Mouse (Mus musculus): ENCODE measurements around the gene Irf5.
A peak's percentile ranks its signal among the peaks of the same experiment; 100 is the strongest.
"Not testable (repeated sequence)": the region's sequence is repeated elsewhere in the genome, so short reads cannot be mapped to it uniquely, and the experiment has no call there.

Gene Irf5

DNA sequence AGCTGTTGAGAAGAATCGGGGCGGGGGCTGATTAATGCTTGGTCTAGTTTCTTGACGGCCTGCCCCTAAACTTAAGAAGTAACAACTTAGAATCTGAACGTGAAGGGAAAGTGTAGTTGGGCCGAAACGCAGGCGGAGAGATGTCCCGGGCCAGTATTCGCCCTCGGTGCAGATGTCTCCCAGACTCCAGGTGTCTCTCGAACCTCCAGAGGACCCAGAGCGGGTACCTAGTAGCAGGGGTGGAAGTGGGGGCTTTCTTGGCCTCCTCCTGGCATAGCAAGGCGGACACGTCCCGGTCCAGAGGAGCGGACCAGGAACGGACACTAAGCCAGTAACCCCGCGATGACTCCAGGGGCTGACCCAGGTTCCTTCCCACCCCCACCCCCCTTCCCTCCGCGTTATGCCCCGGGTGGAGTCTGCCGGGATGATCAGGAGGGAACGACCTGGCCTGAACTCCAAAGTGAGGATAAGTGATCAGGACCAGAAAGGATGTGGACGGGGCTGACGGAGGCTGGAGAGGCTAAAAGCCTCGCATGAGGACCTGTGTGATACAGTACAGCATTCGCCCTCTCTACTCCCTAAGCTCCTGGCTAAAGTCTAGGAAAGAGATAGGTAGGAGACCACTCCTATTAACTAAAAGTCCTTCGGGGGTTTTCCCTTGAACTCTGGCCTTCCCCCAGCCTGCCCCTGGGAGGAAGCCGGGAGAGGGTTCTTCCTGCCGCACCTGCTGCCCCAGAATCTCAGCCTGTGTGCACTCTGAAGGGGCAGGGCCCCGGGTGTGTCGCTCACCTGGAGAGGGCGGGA is 1.1 kb downstream of the Irf5 start:
- no peak for DNase-seq (ENCODE audit: low spot score)

DNA sequence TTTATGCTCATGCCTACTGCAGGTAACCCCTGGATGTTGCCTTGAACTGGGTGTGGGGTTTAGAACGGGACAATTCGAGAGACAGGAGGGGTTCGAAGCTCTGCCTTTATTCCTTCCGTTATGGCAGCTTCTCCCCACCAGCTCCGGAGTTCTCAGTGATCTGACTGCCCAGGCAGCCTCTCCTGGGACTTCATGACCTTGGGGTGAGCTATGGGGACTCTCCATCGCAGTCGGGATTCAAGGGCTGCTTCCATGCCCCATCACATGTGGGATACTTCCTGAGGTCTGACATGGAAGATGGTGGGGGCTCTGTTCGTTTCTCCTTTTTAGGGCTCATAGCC is 1.7 kb downstream of the Irf5 start:
- no peak for DNase-seq (ENCODE audit: low spot score)

DNA sequence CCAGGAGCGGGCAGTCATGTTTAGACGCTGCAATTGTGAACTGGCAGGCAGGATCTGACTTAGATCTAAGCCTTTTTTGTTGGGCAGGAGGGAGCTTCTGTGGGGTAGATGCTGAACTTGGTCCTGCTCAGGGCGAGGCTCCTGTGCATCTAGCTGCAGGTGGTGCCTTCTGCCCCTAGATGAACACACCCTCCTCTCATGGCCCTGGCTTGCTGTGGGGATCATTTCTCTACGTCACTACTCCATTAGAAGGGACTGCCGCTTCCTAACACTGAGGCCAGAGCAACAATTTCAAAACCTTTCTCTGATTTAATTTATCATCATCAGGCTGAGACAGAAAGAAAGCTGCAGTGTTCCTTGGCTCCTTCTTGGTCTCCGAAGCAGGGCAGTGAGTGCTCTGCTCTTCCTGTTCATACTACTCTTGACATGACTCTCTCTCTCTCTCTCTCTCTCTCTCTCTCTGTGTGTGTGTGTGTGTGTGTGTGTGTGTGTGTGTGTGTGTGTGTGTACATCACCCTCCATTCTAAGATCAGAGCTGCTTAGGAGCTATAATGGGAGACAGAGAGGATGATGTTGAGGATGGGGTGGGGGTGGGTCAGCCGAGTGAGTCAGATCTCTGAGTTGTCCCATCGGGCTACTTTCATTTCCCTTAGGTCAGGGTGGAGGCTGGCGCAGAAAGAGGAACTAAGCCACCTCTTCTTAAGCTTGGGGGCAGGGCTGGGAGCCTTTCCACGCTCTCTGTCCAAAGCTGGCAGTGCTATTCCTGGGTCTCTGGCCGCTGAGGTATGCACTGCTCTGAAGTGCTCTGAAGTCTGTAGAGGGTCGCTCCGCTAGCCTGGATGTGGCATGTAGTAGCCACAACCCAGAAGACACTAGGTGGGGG is 2.4 kb downstream of the Irf5 start:
- DNase-seq (ENCODE audit: low spot score): no peak

DNA sequence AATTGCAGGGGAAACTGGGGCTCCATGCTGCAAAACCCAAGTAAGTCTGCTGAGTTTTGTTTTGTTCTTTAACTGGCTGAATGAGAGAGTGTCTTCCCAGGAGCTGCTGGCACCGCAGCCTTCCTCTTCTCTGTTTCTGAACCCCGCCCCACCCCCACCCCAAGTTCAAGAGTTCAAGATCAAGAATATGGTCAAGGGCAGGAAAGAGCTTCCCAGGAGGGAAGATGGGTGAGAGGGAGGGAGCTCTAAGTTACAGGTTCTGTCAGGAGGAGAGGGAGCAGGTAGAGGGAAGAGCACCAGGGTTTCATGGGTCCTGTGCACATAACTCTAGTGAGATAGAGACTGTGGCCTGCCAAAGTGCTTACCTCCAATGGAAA is 3.0 kb downstream of the Irf5 start:
- no peak for DNase-seq (ENCODE audit: low spot score)

DNA sequence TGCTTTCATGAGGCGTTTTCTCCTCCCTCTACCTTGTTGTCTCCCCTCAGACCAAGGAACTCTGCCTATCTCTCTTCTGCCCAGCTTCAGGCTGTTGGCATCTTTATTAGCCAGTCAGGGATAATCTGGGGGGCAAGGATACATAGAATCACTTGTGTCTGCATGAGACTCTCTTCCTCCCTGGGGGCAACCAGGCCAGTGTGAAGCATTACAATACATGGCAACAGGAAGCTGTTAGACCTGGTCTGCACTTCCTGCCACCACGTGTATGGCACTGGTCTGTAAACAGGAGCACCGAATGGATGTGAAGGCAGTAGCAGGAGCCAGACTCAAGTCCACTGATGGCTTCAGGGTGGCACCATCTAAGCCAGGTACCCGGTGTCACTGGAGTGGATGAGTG is 3.6 kb downstream of the Irf5 start:
- DNase-seq (ENCODE audit: low spot score): no peak

DNA sequence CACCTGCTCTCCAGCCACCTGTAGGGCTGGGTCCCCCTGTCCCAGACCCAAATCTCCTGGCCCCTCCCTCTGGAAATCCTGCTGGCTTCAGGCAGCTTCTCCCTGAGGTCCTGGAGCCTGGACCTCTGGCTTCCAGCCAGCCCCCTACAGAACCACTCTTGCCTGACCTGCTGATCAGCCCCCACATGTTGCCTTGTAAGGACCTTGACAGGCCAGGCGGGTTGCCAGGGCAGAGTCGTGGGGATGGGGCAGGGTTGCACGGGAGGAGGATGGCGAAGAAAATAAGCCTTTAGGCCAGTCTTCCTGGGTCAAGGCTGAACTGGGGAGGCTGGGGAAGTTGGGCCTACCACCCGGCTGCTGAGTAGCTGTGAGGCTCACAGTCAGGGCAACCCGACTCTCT is 8.9 kb downstream of the Irf5 start:
- DNase-seq (ENCODE audit: low spot score): peak; percentile 87

DNA sequence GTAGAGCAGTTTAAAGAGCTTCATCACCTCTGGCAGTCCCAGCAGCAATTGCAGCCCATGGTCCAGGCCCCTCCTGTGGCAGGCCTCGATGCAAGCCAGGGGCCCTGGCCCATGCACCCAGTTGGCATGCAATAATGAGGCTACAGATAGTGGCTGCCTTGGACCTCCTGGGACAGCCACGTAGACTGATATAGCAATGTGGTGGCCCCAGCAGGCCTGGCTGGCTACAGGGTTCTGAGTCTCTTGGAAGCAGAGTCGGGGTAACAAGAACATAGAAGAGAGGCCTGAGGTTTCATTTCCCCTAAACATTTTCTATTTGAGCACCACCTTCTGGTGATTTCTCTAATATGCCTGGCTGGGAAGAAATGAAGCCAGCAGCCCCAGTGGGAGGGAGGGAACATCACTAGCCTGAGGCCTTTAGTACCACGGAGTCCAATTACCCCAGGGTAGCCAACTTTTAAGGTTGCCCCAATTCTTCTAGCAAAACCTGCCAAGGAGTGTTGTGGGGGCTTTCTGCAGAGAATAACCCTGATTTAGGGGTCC is 10.3 kb downstream of the Irf5 start:
- DNase-seq (ENCODE audit: low spot score): no peak

DNA sequence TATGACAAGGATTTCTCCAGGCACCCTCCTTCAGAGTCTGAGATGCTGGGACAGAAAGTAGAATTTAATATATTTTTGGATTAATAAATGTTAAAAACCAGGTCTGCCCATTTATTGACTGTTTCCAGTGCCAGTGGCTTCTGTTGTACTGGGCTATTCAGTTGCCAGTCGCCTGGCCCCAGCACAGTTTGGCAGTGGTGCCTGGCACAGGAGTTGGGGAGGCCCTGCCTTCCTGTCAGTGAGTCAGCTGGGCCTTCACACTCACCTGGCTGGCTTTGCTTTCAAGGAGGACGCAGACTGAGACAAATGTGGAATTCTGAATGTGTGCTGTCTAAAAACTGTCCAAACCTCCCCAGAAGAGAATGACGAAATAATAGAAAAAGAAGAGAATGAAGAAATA is 10.8 kb downstream of the Irf5 start:
- DNase-seq (ENCODE audit: low spot score): no peak

DNA sequence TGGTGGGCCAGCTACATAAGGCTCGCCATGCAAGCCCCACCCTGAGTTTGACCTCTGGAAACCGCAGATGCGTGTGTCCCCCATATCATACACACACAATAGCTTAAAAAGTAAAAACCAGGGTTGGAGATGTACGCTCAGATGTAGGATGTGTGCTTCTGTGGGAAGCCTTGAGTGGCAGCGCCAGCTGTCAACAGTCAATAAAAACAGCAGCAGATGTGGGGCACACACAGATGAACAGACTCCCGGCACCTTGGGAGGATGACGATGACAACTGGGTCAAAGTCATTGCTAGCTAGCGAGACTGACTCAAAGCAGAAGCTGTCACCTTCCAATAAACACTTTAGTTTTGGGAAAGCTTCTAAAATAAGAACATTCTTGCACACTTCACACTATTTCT is 13.1 kb downstream of the Irf5 start:
- no peak for DNase-seq (ENCODE audit: low spot score)

DNA sequence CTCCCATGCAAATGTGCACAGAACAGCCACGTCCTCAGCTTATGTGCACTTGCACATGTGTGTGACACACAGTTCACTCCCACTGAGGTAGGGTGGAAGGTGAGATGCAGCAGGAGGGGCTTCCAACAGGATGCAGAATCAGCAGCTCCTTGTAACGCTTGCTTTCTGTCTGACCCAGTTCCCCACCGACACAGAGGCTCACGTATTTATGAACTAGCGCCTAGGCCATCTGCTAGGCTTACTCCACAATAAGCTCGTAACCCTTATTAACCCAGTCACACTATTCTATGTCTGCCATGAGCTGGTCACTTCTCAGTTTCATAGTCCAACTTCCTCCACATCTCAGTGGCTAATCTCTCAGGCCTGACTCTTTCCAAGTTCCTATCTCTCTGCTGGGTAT is 13.8 kb downstream of the Irf5 start:
- DNase-seq (ENCODE audit: low spot score): no peak

DNA sequence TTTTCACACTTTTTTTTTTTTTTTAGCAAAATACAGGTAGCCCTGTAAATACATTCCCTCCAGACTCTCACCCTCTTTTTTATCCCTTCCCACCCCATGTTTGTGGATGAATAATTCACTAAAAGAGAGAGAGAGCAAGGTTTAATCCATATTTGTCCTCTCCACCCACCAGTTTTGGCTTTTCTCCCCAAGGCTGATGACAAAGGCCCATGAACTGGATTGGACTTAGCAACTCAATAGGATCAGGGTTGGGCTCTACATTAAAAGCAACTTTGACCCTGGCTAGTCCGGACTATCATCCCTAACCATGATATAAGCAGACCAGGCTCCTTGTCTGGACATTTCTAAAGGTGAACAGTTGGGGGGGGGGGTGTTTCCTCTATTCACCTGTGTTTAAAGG is 14.5 kb downstream of the Irf5 start:
- DNase-seq (ENCODE audit: low spot score): no peak

DNA sequence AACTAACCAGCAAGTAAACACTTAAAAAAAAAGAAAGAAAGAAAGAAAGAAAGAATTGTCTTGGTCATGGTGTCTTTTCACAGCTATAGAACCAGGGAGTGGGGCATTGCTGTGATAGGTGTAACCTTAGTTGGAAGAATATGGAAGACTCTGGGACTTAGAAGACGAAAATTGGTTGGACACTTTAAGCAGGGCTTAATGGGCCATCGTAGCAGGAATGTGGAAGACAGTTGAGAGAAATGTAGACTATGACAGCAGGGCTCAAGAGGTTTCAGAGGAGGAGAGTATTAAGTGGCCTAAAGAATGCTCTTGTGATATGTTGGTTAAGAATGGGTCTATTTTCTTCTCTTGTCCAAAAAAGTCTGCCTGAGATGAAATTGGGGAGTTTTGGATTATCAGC is 19.2 kb downstream of the Irf5 start:
- no peak for DNase-seq (ENCODE audit: low spot score)

DNA sequence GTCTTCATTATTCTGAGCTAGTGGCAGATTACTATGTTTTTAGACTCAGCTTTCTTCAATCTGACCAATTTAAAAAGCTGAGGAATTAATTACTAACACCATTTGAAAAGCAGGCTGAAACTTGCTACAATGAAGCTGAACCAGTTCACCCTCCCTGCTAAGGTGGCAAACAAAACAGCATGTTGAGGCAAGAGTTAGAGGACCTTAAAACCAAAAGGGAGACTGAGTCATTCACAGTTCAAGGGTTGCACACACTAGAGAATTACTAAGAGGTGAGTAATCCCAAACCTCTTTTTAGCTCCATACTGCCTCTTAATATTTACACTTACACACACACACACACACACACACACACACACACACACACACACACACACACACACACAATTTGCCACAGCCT is 21.2 kb downstream of the Irf5 start:
- no peak for DNase-seq (ENCODE audit: low spot score)

DNA sequence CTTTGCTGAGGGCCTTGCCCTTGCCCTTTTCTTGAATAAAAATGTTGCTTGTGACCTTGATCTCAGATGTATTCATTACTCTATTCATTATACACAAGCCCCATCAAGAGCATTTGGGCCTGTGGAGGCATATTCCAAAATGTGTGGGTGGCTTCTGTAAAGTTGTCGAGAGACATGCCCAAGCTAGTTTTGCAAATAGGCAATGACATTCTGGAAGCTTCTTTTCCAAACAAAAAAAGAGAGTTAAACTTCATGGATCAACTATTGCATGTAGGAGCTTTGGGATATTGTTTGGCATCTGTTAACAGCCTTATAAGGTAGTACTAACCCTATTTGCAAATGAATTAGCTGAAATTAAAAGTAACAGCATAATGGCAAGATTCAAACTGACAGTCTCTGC is 21.7 kb downstream of the Irf5 start:
- no peak for DNase-seq (ENCODE audit: low spot score)

DNA sequence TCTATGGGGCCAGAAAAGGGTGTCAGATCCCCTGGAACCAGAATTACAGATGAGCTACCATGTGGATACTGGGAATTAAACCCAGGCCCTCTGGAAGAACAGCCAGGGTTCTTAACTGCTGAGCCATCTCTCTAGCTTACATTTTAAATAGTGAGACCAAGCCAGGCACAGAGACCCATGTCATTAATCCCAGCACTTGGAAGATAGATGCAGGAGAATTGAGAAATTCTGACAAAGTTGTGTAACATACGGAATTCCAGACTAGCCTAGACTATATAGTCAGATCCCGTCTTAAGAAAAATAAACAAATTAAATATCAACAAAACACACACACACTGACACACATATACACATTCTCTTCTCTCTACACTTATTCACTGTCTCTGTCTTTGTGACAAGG is 26.1 kb downstream of the Irf5 start:
- DNase-seq (ENCODE audit: low spot score): no peak

DNA sequence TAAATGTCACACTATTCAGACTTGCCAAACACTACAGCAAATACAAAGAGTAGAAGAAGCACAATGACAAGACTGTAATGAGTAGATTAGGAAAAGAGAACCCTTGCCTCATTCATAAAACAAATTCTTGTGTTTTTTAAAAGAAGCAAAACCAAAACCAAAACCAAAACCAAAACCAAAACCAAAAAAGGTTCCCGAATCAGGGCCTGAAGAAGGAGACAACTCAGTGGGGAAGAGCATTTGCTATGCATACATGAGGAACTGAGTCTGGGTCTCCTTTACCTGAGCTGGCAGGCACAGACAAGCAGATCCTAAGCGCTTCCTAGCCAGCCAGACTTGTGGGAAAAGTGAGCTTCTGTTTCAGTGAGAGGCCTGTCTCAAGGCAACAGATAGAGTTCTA is 30.7 kb downstream of the Irf5 start:
- no peak for DNase-seq (ENCODE audit: low spot score)

DNA sequence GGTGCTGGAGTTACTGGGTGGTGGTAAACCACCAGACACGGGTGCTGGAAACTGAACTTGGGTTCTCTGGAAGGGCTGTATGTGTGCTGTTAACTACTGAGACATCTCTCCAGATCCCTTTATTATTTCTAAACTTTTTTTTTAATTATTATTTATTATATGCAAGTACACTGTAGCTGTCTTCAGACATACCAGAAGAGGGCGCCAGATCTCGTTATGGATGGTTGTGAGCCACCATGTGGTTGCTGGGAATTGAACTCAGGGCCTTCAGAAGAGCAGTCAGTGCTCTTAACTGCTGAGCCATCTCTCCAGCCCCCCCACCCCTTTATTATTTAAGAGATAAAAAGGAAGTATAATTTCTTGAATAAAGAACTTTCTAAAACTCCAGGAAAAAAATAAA is 50.0 kb downstream of the Irf5 start:
- DNase-seq (ENCODE audit: low spot score): not testable (repeated sequence)

DNA sequence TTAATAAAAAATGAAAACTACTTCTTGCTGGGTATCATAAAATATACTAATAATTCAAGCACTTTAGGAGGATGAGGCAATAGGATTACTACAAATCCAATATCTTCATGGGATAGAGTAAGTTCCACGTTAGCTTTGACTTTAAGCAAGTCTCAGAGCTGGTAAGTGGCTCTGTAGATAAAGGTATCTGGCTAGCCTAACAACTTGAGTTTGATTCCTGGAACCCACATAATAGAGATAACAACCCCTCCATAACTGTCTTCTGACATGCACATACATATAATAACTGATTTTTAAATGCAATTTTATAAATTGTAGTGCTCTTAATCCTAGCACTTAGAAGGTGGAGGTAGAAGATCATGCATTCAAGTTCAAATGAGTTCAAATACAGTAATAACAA is 54.3 kb downstream of the Irf5 start:
- no peak for DNase-seq (ENCODE audit: low spot score)

DNA sequence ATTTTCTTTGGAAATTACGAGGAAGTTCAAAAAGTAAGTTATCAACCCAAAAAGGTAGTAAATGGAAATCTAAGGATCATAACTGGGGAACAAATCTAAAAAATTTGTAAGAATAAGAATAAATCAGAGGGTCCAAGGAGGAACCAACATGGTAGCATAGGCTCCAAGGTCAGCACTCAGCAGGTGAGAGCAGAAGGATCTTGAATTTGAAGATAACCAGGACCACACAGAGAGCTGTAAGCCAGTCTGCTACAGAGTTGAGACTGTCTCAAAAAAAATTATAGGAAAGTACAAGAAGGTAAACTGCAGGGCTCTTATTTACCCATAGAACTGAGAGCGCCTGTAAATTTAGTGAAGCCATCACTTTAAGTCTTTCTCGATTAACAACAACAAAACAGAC is 54.8 kb downstream of the Irf5 start:
- no peak for DNase-seq (ENCODE audit: low spot score)

Data from testis, postnatal 10 days (tissue).